8 mouse cellular contexts compared by ENCODE assay signal in the genomic region with DNA sequence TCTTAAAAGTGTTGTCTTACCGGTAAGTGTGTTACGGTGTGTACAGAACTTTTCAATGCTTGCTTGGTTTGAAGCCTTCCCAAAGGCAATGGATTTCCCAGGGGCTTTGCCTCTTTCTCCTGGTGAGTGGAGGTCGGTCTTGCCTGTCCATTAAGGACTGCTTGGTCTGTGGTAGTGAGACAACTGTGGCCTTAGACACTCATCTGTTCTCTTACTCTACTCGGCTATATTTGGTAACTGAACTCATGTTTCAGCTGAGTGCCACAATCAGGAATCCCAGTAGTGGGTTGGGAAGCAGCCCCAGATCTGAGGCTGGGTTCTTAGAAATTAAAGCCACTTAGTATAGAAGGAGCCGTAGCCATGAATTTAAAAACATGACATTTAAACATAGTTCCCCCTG. TPM values are rescaled to one million over a fixed set of nuclear protein-coding genes. Genes with fewer than 3 reads are reported as not detected.
DNase-seq lines count a peak whose midpoint lies in the region; ATAC-seq and TF ChIP-seq lines count a peak whose summit lies in the region.

A gene (minus strand): TSS at position 170 of the 400 bp plus-strand sequence.

- peaks cover 11% of the 10 kb centered on the region; the same call in 1 of the 2 replicates for H3K4me1 ChIP-seq in hindbrain, embryonic 10.5 days (replicated peaks)
- no peaks in the 10 kb centered on the region for H3K4me1 ChIP-seq in hindbrain, postnatal 0 days (ENCODE audit: insufficient read depth, low read length)
- H3K4me1 ChIP-seq in embryonic facial prominence, embryonic 13.5 days, result no peaks in the 10 kb centered on the region
- H3K4me1 ChIP-seq in heart, embryonic 12.5 days (replicated peaks), result peaks cover 17% of the 10 kb centered on the region
- H3K4me1 ChIP-seq in liver, postnatal 0 days (ENCODE audit: insufficient read depth), result no peaks in the 10 kb centered on the region

- no peak for DNase-seq in hindbrain, embryonic 10.5 days (ENCODE audit: low spot score)
- DNase-seq in hindbrain, postnatal 0 days (ENCODE audit: low spot score), result no peak
- no peak for DNase-seq in liver, postnatal 0 days
- DNase-seq in embryo, embryonic 9.5 days (ENCODE audit: extremely low spot score), result no peak
- DNase-seq in urinary bladder, adult 18-20 months (ENCODE audit: low spot score in 2 of 2), result no peak
- no peak for DNase-seq in layer of hippocampus, adult 8-10 months (ENCODE audit: low spot score in 2 of 2)

- no peak within 1 kb of the TSS for H3K9ac ChIP-seq in hindbrain, postnatal 0 days (replicated peaks; ENCODE audit: low read length)
- no peak within 1 kb of the TSS for H3K9ac ChIP-seq in embryonic facial prominence, embryonic 13.5 days
- H3K9ac ChIP-seq in heart, embryonic 12.5 days, result peak within 1 kb of the TSS; percentile 72
- H3K9ac ChIP-seq in liver, postnatal 0 days (replicated peaks), result no peak within 1 kb of the TSS

- TF ChIP-seq EP300 in liver, postnatal 0 days (IDR thresholded peaks at IDR 0.05; ENCODE audit: low read depth), result no peak

- no peaks in the 10 kb centered on the region for H3K27me3 ChIP-seq in hindbrain, embryonic 10.5 days (ENCODE audit: insufficient read depth, poor library complexity, severe bottlenecking)
- no peaks in the 10 kb centered on the region for H3K27me3 ChIP-seq in hindbrain, postnatal 0 days (ENCODE audit: insufficient read depth, low read length)
- H3K27me3 ChIP-seq in embryonic facial prominence, embryonic 13.5 days, result no peaks in the 10 kb centered on the region
- no peaks in the 10 kb centered on the region for H3K27me3 ChIP-seq in heart, embryonic 12.5 days (replicated peaks)
- H3K27me3 ChIP-seq in liver, postnatal 0 days (ENCODE audit: insufficient read depth, low read length), result no peaks in the 10 kb centered on the region

- no peak within 1 kb of the TSS for H3K4me3 ChIP-seq in hindbrain, embryonic 10.5 days
- H3K4me3 ChIP-seq in hindbrain, postnatal 0 days (ENCODE audit: low read length), result no peak within 1 kb of the TSS
- H3K4me3 ChIP-seq in embryonic facial prominence, embryonic 13.5 days, result no peak within 1 kb of the TSS
- peak within 1 kb of the TSS; percentile 57 for H3K4me3 ChIP-seq in heart, embryonic 12.5 days
- H3K4me3 ChIP-seq in liver, postnatal 0 days (ENCODE audit: low read depth, low read length), result no peak within 1 kb of the TSS

- no peak within 1 kb of the TSS for H3K4me2 ChIP-seq in hindbrain, postnatal 0 days (ENCODE audit: low read depth, low read length)
- no peak within 1 kb of the TSS for H3K4me2 ChIP-seq in embryonic facial prominence, embryonic 13.5 days
- no peak within 1 kb of the TSS for H3K4me2 ChIP-seq in heart, embryonic 12.5 days
- H3K4me2 ChIP-seq in liver, postnatal 0 days (ENCODE audit: low read depth, low read length), result no peak within 1 kb of the TSS

- no peaks in the 10 kb centered on the region for H3K9me3 ChIP-seq in hindbrain, embryonic 10.5 days
- H3K9me3 ChIP-seq in hindbrain, postnatal 0 days (ENCODE audit: low read length), result no peaks in the 10 kb centered on the region
- no peaks in the 10 kb centered on the region for H3K9me3 ChIP-seq in embryonic facial prominence, embryonic 13.5 days
- H3K9me3 ChIP-seq in heart, embryonic 12.5 days (replicated peaks), result no peaks in the 10 kb centered on the region
- no peaks in the 10 kb centered on the region for H3K9me3 ChIP-seq in liver, postnatal 0 days (ENCODE audit: low read length)

- no peak for ATAC-seq in hindbrain, postnatal 0 days
- ATAC-seq in embryonic facial prominence, embryonic 13.5 days (ENCODE audit: insufficient number of reproducible peaks, insufficient read depth, low FRiP score, low TSS enrichment, low read depth), result no peak
- peak; percentile 72; the same call in 1 of the 2 replicates for ATAC-seq in heart, embryonic 12.5 days (ENCODE audit: insufficient number of reproducible peaks, low FRiP score)
- no peak for ATAC-seq in liver, postnatal 0 days

- no peak for TF ChIP-seq CTCF in hindbrain, postnatal 0 days (IDR thresholded peaks at IDR 0.05; ENCODE audit: low read depth)
- TF ChIP-seq CTCF in liver, postnatal 0 days (IDR thresholded peaks at IDR 0.05; ENCODE audit: low read depth), result no peak

- H3K27ac ChIP-seq in hindbrain, embryonic 10.5 days, result no peak within 1 kb of the TSS
- no peak within 1 kb of the TSS for H3K27ac ChIP-seq in hindbrain, postnatal 0 days
- no peak within 1 kb of the TSS for H3K27ac ChIP-seq in embryonic facial prominence, embryonic 13.5 days
- H3K27ac ChIP-seq in heart, embryonic 12.5 days (ENCODE audit: poor library complexity, severe bottlenecking), result peak within 1 kb of the TSS; percentile 97
- H3K27ac ChIP-seq in liver, postnatal 0 days (ENCODE audit: low read depth), result no peak within 1 kb of the TSS

- H3K36me3 ChIP-seq in hindbrain, embryonic 10.5 days, result no peaks in the 10 kb centered on the region
- H3K36me3 ChIP-seq in hindbrain, postnatal 0 days (ENCODE audit: insufficient read depth, low read length), result no peaks in the 10 kb centered on the region
- no peaks in the 10 kb centered on the region for H3K36me3 ChIP-seq in embryonic facial prominence, embryonic 13.5 days
- peaks cover 9% of the 10 kb centered on the region for H3K36me3 ChIP-seq in heart, embryonic 12.5 days
- H3K36me3 ChIP-seq in liver, postnatal 0 days (replicated peaks; ENCODE audit: insufficient read depth, low read length), result no peaks in the 10 kb centered on the region

- 83% methylated on average over 5 of the region's 5 CpGs for WGBS in hindbrain, embryonic 10.5 days
- 72% methylated on average over 5 of the region's 5 CpGs for WGBS in hindbrain, postnatal 0 days
- WGBS in embryonic facial prominence, embryonic 13.5 days, result 75% methylated on average over 5 of the region's 5 CpGs
- 39% methylated on average over 5 of the region's 5 CpGs for WGBS in heart, embryonic 12.5 days
- WGBS in liver, postnatal 0 days (ENCODE audit: insufficient replicate concordance), result 69% methylated on average over 5 of the region's 5 CpGs

RNA-seq across cellular contexts. Expression of the gene that starts here (rescaled TPM):
- polyA plus RNA-seq in hindbrain, embryonic 10.5 days (2016; fragmentation: Nextera tagmentation; extraction: Ambion mirVana), result 52.4 and 53.2 TPM in 2 replicates
- 3.5 and 7.3 TPM in 2 replicates for total RNA-seq in hindbrain, postnatal 0 days (2014; rRNA removed)
- 13.7 and 14.0 TPM in 2 replicates for polyA plus RNA-seq in hindbrain, postnatal 0 days (2015; fragmentation: Nextera tagmentation; extraction: Ambion mirVana)
- 145 and 146 TPM in 2 replicates for polyA plus RNA-seq in embryonic facial prominence, embryonic 13.5 days (2015; fragmentation: Nextera tagmentation; extraction: Ambion mirVana)
- polyA plus RNA-seq in heart, embryonic 12.5 days (2016; fragmentation: Nextera tagmentation; extraction: Ambion mirVana), result 208 and 231 TPM in 2 replicates
- polyA plus RNA-seq in liver, postnatal 0 days (2015; fragmentation: Nextera tagmentation; extraction: Ambion mirVana), result 10.2 and 11.7 TPM in 2 replicates
- total RNA-seq in layer of hippocampus, adult 8-10 months (2022), result 1 to 10 TPM; 7.0 to 8.0 (median 7.4) TPM
